Mouse (Mus musculus): Measurements from ENCODE around the gene Tagln2. TPM values are rescaled to one million over a fixed set of nuclear protein-coding genes. Genes with fewer than 3 reads are reported as not detected.

Tagln2 gene
- polyA plus RNA-seq, 1 experiment from 2014 or later = 323 TPM

DNA sequence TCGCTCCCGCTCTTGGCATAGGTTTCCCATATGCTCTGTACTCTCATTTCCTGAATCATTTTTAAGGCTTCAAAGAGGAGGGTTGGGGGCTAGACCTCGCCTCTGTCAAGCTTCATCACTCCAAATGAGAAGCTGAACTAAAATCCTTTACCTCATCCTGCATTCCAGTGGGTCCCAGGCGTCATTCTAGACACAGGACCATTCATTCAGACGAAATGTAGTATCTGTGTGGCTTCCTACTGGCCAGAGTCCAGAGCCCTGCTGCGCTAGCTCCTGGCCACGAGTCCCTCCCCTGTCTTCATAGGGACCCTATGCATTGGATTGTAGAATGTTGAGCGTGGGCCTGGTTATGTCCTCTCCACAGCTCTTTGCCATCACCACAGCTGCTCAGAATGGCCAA lies 4.9 kb downstream of the Tagln2 start:
- Histone ChIP-seq H3K27ac (ENCODE audit: low read length) (peak overlapping the region; percentile 58; the same call in 1 of the 2 replicates), H3K4me3 (ENCODE audit: low read length) (no peak overlapping the region), H3K4me1 (ENCODE audit: control insufficient read depth, insufficient read depth, low read length) (peaks cover 40% of the 10 kb centered on the region), H3K9me3 (replicated peaks; ENCODE audit: control insufficient read depth, low read length) (no peaks in the 10 kb centered on the region), H3K9ac (ENCODE audit: low read length) (0 out of 2 replicates have a peak overlapping the region, but pooled peaks have one; percentile 14), H3K36me3 (ENCODE audit: control insufficient read depth, insufficient read depth) (peaks cover 34% of the 10 kb centered on the region), H3K27me3 (ENCODE audit: control insufficient read depth, insufficient read depth, low read length) (no peaks in the 10 kb centered on the region), H3K4me2 (ENCODE audit: low read depth, low read length) (peak overlapping the region; percentile 48)
- 62% methylated on average over 8 of the region's 8 CpGs for WGBS
- ATAC-seq (replicated peaks; ENCODE audit: extremely low read depth, insufficient read depth, low FRiP score) = no peak

DNA sequence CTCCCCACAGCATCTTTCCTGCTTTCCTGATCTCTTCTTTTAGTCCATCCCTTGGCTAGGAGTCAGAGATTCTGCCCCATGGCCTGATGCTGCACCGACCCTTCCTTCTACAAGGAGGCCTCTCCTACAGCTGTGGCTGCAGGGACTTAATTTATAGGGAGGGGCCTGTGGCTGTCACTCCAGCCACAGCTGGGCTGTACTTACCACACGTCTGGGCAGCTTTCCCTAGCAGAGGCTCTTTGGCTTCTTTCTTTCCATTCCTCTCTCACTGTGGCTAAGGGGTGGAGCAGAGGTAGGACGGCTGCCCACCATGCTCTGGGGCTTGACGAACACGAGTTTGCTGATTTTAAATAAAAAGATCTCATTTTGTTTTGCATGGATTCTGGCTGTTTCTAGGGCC lies 7.2 kb downstream of the Tagln2 start:
- ATAC-seq (replicated peaks; ENCODE audit: extremely low read depth, insufficient read depth, low FRiP score) = no peak
- H3K9me3 ChIP-seq (replicated peaks; ENCODE audit: control insufficient read depth, low read length) = no peaks in the 10 kb centered on the region
- peaks cover 38% of the 10 kb centered on the region for H3K4me1 ChIP-seq (ENCODE audit: control insufficient read depth, insufficient read depth, low read length)
- no peak overlapping the region for H3K4me2 ChIP-seq (ENCODE audit: low read depth, low read length)
- H3K9ac ChIP-seq (ENCODE audit: low read length) = no peak overlapping the region
- H3K4me3 ChIP-seq (ENCODE audit: low read length) = no peak overlapping the region
- H3K27me3 ChIP-seq (ENCODE audit: control insufficient read depth, insufficient read depth, low read length) = no peaks in the 10 kb centered on the region
- 49% methylated on average over 5 of the region's 5 CpGs for WGBS
- peaks cover 34% of the 10 kb centered on the region for H3K36me3 ChIP-seq (ENCODE audit: control insufficient read depth, insufficient read depth)
- peak overlapping the region; percentile 34; the same call in 1 of the 2 replicates for H3K27ac ChIP-seq (ENCODE audit: low read length)

DNA sequence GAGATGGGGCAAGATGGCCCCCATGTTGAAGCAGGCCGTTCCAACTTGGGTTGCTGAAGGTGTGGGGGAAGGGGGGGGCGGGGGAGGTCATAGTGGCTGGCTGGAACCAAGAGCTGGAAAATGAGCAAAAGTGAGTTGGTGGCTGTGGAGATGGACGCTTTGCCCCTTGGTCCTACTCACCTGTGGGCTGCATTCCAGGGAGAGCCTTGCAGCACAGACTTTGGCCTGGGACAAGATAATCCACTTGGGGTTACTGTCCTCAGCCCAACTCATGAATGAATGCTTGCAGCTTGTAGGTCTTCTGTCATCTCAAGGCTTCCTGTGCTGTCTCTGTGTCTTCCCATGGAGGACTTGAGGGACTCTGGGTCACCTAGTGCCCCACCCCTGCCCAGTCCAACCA lies 7.9 kb downstream of the Tagln2 start:
- Histone ChIP-seq H3K9ac (ENCODE audit: low read length) (no peak overlapping the region), H3K4me3 (ENCODE audit: low read length) (no peak overlapping the region), H3K4me2 (ENCODE audit: low read depth, low read length) (no peak overlapping the region), H3K27me3 (ENCODE audit: control insufficient read depth, insufficient read depth, low read length) (no peaks in the 10 kb centered on the region), H3K9me3 (replicated peaks; ENCODE audit: control insufficient read depth, low read length) (no peaks in the 10 kb centered on the region), H3K36me3 (ENCODE audit: control insufficient read depth, insufficient read depth) (peaks cover 34% of the 10 kb centered on the region), H3K27ac (ENCODE audit: low read length) (peak overlapping the region; percentile 25; the same call in 1 of the 2 replicates), H3K4me1 (ENCODE audit: control insufficient read depth, insufficient read depth, low read length) (peaks cover 34% of the 10 kb centered on the region)
- WGBS = 83% methylated on average over 3 of the region's 3 CpGs
- ATAC-seq (replicated peaks; ENCODE audit: extremely low read depth, insufficient read depth, low FRiP score) = no peak

- Histone ChIP-seq H3K4me1 (ENCODE audit: control insufficient read depth, insufficient read depth, low read length) (peaks cover 34% of the 10 kb centered on the region), H3K9ac (ENCODE audit: low read length) (no peak overlapping the region), H3K4me3 (ENCODE audit: low read length) (no peak overlapping the region), H3K36me3 (ENCODE audit: control insufficient read depth, insufficient read depth) (peaks cover 34% of the 10 kb centered on the region), H3K9me3 (replicated peaks; ENCODE audit: control insufficient read depth, low read length) (no peaks in the 10 kb centered on the region), H3K27me3 (ENCODE audit: control insufficient read depth, insufficient read depth, low read length) (no peaks in the 10 kb centered on the region), H3K27ac (ENCODE audit: low read length) (peak overlapping the region; percentile 56), H3K4me2 (ENCODE audit: low read depth, low read length) (no peak overlapping the region)
- ATAC-seq (replicated peaks; ENCODE audit: extremely low read depth, insufficient read depth, low FRiP score) = 0 out of 2 replicates have a peak, but pooled peaks have one; percentile 8
- WGBS = 24% methylated on average over 2 of the region's 2 CpGs
These were observed 8.3 kb downstream of the Tagln2 start for GRCm38 (mm10) chr1:172508172-172508571.

DNA sequence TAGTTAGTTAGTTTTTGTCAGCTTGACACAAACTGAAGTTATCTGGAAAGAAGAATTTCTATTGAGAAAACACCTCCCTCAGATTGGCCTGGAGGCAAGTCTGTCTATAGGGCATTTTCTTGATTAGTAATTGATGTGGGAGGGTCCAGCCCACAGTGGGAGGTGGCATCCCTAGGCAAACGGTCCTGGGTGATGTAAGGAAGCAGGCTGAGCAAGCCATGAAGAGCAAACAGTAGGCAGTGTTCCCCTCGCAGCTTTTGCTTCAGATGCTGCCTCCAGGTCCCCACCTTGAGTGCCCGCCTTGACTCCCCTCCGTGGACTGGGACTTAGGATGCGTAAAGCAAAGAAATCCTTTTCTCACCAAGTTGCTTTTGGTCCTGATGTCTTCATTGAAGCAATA lies 9.4 kb downstream of the Tagln2 start:
- Histone ChIP-seq H3K27ac (ENCODE audit: low read length) (no peak overlapping the region), H3K9ac (ENCODE audit: low read length) (no peak overlapping the region), H3K36me3 (ENCODE audit: control insufficient read depth, insufficient read depth) (peaks cover 34% of the 10 kb centered on the region), H3K4me2 (ENCODE audit: low read depth, low read length) (no peak overlapping the region), H3K27me3 (ENCODE audit: control insufficient read depth, insufficient read depth, low read length) (no peaks in the 10 kb centered on the region), H3K9me3 (replicated peaks; ENCODE audit: control insufficient read depth, low read length) (no peaks in the 10 kb centered on the region), H3K4me1 (ENCODE audit: control insufficient read depth, insufficient read depth, low read length) (peaks cover 32% of the 10 kb centered on the region), H3K4me3 (ENCODE audit: low read length) (no peak overlapping the region)
- WGBS = 68% methylated on average over 5 of the region's 5 CpGs
- ATAC-seq (replicated peaks; ENCODE audit: extremely low read depth, insufficient read depth, low FRiP score) = no peak

DNA sequence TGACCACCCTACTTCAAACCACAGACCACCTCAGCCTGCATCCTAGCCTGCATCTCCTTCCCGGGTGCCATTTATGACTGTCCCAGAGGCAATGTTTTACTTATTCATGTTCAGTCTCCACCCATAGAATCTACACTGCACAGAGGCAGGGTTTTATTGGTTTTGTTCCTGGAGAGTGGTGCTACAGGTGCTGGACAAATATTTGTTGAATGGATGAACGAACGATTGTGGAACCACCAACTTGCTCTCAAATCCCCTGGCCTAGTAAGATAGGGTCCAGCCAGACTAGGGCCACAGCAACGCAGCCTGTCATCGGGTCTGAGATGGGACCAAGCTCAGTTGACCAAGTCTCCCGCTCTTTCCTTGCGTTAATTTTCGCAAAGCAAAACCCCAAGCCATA lies 10.1 kb downstream of the Tagln2 start:
- Histone ChIP-seq H3K9me3 (replicated peaks; ENCODE audit: control insufficient read depth, low read length) (no peaks in the 10 kb centered on the region), H3K9ac (ENCODE audit: low read length) (no peak overlapping the region), H3K4me3 (ENCODE audit: low read length) (no peak overlapping the region), H3K36me3 (ENCODE audit: control insufficient read depth, insufficient read depth) (peaks cover 31% of the 10 kb centered on the region), H3K27me3 (ENCODE audit: control insufficient read depth, insufficient read depth, low read length) (no peaks in the 10 kb centered on the region), H3K4me1 (ENCODE audit: control insufficient read depth, insufficient read depth, low read length) (peaks cover 29% of the 10 kb centered on the region), H3K27ac (ENCODE audit: low read length) (peak overlapping the region; percentile 42; the same call in 1 of the 2 replicates), H3K4me2 (ENCODE audit: low read depth, low read length) (no peak overlapping the region)
- WGBS = 49% methylated on average over 8 of the region's 8 CpGs
- no peak for ATAC-seq (replicated peaks; ENCODE audit: extremely low read depth, insufficient read depth, low FRiP score)

DNA sequence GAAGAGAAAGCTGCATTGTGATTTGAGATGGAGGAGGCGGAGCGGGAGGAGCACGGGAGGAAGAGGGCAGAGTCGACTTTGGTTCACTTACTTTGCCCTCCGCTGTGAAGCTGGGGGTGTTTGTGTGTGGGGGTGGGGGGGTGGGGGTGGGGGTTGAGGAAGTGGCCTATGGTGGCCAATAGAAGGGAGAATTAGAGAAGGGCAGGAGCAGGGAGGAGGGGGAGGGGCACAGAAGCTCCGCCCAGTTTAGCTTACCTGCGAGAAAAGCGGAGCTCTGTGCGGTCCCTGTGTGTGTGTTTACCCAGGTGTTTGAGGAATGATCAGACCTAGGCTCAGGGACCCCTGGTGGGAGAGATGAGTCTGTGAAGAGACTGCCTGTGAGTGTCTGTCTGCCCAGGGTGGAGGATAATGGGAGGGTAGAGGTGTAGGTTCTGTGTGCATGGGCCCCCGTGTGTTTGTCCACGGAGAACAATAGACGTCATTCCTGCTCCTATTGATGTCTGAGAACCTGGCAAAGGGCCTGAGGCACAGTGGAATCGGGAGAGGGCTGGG lies 10.7 kb downstream of the Tagln2 start:
- 41% methylated on average over 13 of the region's 13 CpGs for WGBS
- no peaks in the 10 kb centered on the region for H3K9me3 ChIP-seq (replicated peaks; ENCODE audit: control insufficient read depth, low read length)
- no peak for ATAC-seq (replicated peaks; ENCODE audit: extremely low read depth, insufficient read depth, low FRiP score)
- H3K4me3 ChIP-seq (ENCODE audit: low read length) = no peak overlapping the region
- no peak overlapping the region for H3K9ac ChIP-seq (ENCODE audit: low read length)
- H3K36me3 ChIP-seq (ENCODE audit: control insufficient read depth, insufficient read depth) = peaks cover 26% of the 10 kb centered on the region
- H3K4me2 ChIP-seq (ENCODE audit: low read depth, low read length) = no peak overlapping the region
- 0 out of 2 replicates have a peak overlapping the region, but pooled peaks have one; percentile 29 for H3K27ac ChIP-seq (ENCODE audit: low read length)
- peaks cover 27% of the 10 kb centered on the region for H3K4me1 ChIP-seq (ENCODE audit: control insufficient read depth, insufficient read depth, low read length)
- H3K27me3 ChIP-seq (ENCODE audit: control insufficient read depth, insufficient read depth, low read length) = no peaks in the 10 kb centered on the region

GRCm38 (mm10) chr1:172512962-172513361 lies 13.1 kb downstream of the Tagln2 start:
- no peaks in the 10 kb centered on the region for H3K27me3 ChIP-seq (ENCODE audit: control insufficient read depth, insufficient read depth, low read length)
- peak overlapping the region; percentile 78 for H3K27ac ChIP-seq (ENCODE audit: low read length)
- peaks cover 4% of the 10 kb centered on the region; the same call in 1 of the 2 replicates for H3K9me3 ChIP-seq (replicated peaks; ENCODE audit: control insufficient read depth, low read length)
- H3K9ac ChIP-seq (ENCODE audit: low read length) = peak overlapping the region; percentile 50
- H3K4me2 ChIP-seq (ENCODE audit: low read depth, low read length) = peak overlapping the region; percentile 48
- 0 out of 2 replicates have a peak, but pooled peaks cover 2% of the 10 kb centered on the region for H3K36me3 ChIP-seq (ENCODE audit: control insufficient read depth, insufficient read depth)
- ATAC-seq (replicated peaks; ENCODE audit: extremely low read depth, insufficient read depth, low FRiP score) = peak; percentile 30
- peaks cover 24% of the 10 kb centered on the region for H3K4me1 ChIP-seq (ENCODE audit: control insufficient read depth, insufficient read depth, low read length)
- WGBS = 24% methylated on average over 13 of the region's 13 CpGs
- H3K4me3 ChIP-seq (ENCODE audit: low read length) = peak overlapping the region; percentile 17; the same call in 1 of the 2 replicates

DNA sequence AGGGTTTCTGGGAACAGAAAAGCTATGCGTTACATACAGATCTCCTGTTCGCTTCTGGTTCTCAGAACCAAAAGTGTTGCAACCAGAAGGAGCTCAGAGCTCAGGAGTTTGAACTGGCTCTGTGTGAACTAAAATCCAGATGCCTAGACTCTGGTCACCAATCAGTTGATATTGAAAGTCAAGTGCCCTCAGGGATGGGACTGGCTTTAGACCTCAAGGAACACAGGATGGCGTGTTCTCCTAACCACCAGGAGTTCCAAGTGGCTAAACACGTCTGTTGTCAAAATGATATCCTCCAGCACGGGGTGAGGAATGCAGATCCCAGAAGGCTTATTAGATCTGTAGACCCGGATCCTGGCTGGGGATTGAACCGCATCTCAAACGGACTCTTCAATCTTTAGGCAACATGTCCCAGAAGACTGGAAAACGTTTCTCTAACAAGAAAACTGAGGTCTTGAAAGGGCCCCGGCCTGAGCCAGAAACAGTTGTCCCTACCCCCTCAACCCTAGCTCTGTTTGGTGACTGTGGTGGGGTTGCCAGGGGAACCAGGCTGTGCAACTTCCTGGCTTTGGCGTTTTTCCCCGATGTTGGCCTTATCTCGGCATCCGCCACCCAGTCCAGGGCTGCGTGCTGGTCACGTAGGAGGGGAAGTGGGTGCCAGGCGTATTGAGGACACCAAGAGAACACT lies 13.8 kb downstream of the Tagln2 start:
- ATAC-seq (replicated peaks; ENCODE audit: extremely low read depth, insufficient read depth, low FRiP score) = peak; percentile 77
- peaks cover 23% of the 10 kb centered on the region for H3K4me1 ChIP-seq (ENCODE audit: control insufficient read depth, insufficient read depth, low read length)
- H3K27ac ChIP-seq (ENCODE audit: low read length) = peak overlapping the region; percentile 78
- 32% methylated on average over 17 of the region's 17 CpGs for WGBS
- H3K9me3 ChIP-seq (replicated peaks; ENCODE audit: control insufficient read depth, low read length) = peaks cover 6% of the 10 kb centered on the region; the same call in 1 of the 2 replicates
- H3K4me2 ChIP-seq (ENCODE audit: low read depth, low read length) = peak overlapping the region; percentile 48
- no peaks in the 10 kb centered on the region for H3K27me3 ChIP-seq (ENCODE audit: control insufficient read depth, insufficient read depth, low read length)
- H3K36me3 ChIP-seq (ENCODE audit: control insufficient read depth, insufficient read depth) = no peaks in the 10 kb centered on the region
- peak overlapping the region; percentile 50 for H3K9ac ChIP-seq (ENCODE audit: low read length)
- H3K4me3 ChIP-seq (ENCODE audit: low read length) = peak overlapping the region; percentile 17; the same call in 1 of the 2 replicates

Measured in heart, embryonic 16.5 days (tissue).